Mouse (Mus musculus) retina, postnatal 1 day (tissue): Measurements from ENCODE around the gene Tbc1d12.
A peak's percentile ranks its signal among the peaks of the same experiment; 100 is the strongest.
"Not testable (repeated sequence)": the region's sequence is repeated elsewhere in the genome, so short reads cannot be mapped to it uniquely, and the experiment has no call there.

Experiments used
- DNase-seq: peaks from one replicate; pipeline ENCODE4 v3.0.0-alpha.2; 2012

The Tbc1d12 gene

DNA sequence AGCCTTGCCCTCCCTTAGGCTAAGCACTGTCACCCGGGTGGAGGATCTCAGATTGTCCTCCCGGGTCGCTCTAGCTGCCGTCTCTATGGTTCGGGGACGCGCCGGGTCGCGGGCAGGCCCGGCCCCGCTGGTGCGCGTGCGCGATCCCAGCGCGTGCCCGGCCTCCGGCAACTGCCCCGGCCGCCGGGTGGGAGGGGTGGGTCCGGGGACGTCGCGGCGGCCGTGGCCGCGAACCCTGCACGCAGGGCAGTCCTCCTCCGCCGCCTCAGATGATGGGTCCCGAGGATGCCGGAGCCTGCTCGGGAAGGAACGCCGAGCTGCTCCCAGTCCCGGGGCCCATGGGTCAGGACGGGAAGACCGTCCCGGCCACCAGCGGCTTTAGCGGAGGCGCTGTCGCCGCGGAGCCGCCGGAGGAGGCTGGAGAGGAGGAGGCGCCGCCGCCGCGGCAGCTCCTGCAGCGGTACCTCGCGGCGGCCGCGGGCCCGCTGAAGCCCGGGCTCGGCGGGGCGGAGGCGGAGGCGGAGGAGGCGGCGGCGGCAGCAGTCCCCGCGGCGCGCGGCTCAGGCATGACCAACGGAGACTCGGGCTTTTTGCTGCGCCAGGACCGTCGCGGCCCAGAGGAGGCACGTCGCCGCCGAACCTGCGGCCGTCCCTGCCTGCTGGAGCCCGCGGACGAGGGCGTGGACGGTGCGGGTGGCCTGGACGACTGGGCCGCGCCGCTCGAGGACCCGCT, at the start of gene Tbc1d12:
TSS of gene Tbc1d12 (plus strand) at position 142 of the 733 bp plus-strand sequence.
- DNase-seq = peak; percentile 95

DNA sequence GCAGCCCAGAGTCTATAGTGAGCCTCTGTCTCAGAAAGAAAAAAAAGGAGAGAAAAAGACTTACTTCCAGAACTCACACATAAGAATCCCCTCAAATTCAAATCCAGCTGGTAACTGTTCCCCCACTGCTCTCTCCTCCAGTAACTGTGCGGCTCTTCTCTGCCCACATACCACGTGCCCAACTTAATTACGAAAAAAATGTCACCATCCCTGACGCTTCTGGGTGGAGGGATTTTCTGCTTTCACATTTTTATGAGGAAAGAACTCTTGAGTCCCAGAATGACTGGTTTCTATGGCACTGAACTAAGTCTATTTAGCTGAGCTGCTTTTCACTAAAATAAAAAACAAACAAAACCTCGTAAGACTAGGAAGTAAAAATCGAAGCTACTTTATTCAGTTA, 48.6 kb upstream of the Tbc1d12 start:
- no peak for DNase-seq

DNA sequence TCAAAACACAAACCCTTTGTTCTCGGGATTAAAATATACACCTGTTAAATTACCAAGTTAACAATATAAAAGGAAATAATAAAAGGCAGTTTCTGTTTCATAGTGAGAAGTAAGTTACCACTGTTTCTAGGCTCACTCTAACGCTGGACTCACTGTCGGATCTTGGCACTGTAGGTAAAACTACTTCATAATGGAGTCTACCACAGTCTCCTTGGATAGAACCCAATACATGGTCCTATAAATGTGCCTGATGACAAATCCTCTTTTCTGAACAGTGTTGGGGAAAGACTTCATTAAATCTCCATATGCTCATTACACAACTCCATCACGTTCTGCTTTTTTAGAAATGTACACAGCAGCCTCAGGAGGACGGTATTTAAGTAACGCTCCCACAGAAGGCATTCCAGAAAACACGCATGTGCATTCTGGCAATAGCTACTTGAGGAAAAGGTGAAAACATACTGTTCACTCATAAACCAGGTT, 42.8 kb upstream of the Tbc1d12 start:
- no peak for DNase-seq

DNA sequence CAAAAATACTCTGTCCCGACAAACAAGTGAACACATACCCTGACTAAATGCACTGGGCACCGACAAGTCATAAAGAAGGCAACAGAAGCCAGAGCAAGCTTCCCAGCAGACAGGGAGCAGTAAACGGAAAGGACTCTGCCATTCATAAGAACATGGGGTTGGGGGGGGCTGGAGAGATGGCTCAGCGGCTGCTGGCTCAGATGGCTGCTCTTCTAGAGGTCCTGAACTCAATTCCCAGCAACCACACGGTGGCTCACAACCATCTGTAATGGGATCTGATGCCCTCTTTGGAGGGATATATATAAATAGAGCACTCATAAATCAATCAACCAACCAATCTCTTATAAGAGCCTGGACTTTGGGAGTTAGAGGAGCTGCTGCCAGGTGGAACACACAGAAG, 39.8 kb upstream of the Tbc1d12 start:
- no peak for DNase-seq

DNA sequence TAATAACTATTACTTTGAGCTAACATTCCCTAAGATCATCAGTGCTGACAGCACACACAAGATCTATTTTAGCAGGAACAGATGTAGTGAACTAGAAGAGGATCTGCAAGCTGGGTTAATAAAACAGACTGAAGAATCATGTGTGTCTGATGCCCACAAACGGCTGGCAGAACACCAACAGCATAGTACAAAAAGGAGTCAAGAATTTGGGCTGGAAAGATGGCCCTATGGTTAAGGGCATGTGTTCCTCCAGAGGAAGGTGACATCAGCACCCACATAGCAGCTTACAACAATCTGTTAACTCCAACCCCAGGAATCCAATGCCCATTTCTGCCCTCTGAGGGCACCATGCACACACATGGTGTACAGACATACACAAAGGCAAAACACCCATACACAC, 38.1 kb upstream of the Tbc1d12 start:
- DNase-seq = no peak

DNA sequence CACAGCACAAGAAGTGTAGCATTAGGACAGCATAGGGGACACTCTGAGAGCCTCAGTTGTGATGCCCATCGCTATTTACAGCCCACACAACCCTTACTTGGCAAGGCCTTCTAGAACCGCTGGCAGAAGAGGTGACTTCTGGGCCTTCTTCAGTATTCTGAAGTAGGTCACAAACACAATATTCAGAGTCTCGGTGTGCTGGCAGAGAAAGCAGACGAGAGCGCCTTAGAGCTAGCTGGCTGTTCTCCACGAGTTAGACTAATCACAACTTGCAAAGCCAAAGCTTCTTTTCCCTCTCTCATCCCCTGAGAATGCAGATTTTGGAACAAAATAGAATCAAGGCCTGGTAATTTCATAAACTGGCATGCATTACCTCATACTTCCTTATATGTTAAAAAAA, 37.6 kb upstream of the Tbc1d12 start:
- DNase-seq = no peak

DNA sequence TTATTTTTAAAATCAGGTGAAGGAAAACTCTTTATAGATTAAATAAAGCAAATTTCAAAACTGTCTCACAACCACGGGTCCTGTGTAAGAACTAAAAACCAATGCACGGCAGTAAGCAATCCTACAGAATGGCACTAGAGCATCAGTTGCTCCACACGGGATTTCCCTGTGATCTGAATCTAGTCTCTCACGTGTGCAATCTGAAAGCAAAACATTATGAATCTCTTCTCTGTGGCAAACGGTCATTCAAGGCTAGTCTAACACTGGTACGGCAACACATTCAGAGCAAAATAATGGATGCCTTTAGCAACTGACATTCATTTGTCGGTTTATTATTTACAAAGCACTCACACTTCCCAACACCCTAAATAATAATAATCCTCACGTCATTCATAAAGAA, 18.2 kb upstream of the Tbc1d12 start:
- DNase-seq = no peak

DNA sequence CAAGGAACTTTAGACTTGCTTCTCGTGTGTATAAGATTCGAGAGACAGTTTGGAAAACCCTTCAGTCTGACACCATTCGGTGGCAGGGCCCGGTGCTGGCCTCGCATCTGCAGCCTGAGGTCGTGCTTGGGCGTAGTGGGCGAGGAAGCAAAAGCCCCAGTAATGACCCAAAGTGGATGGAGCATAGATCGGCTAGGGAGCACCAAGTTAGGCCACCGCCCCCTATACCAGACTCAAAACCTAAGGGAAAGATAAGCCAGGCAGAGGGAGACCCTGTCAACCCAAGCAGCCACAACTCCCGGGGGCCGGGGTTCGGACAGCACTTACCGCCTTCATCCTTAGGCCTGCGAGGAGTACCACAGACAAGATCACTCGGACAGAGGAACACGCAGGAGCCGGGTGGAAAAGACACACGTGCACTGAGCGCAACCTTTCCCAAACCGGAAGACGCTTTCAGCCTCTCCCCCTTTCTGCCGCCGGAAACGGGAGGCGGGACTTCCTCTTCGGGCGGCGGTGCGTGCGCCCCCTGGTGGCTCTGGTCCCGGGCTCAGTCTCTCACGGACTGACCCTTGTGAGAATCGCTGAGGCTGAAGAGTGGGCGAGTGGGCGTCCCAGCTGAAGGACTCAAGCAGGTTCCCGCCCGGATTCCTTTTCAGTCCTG, 17.5 kb upstream of the Tbc1d12 start, which contains the start of gene Noc3l:
TSS of gene Noc3l (minus strand) at position 472 of the 661 bp plus-strand sequence.
- DNase-seq = peak; percentile 94

DNA sequence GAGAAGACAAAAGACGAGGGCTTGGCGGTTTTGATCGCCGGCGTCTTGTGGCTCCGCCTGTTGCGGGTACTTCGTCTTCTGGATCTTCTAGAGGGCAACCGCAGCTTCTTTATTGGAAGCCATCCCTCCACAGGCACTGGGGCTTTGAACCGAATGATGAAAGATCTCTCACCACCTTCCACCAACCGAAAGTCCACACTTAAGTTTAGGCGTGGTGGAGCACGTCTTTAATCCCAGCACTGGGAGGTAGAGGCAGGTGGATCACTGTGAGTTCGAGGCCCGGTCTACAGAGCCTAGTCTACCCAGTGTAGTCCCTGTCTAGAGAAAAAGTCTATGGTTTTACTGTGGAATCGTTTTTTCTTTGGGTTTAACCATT, 17.0 kb upstream of the Tbc1d12 start:
- DNase-seq = no peak

DNA sequence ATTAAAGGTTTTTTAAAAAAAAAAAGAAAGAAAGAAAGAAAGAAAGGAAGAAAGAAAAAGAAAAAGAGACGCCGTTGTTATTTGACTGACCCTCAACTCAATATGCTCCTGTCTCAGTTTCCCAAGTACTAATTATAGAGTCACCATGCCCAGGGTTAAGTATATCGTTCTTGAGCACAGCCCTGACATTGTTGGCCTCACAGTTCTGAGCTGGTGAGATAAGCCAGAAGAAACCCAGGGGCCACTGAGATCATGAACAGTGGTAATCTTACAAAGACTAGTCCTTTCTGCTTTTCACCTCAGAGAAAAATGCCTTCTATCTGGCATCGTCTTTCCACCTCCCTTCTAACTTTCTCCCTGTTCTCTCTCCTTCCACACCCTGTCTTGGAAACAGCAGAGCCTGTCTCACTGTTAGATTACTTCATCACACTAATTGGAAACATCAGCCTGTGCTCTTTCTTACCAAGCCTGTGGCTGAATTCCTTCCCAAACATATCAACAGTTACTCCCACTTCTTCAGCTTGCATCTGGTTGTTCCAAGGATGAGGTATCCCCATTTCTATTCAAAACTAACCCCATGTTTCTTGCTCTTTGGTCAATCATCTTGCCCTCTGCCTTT, 16.1 kb upstream of the Tbc1d12 start:
- no peak for DNase-seq

DNA sequence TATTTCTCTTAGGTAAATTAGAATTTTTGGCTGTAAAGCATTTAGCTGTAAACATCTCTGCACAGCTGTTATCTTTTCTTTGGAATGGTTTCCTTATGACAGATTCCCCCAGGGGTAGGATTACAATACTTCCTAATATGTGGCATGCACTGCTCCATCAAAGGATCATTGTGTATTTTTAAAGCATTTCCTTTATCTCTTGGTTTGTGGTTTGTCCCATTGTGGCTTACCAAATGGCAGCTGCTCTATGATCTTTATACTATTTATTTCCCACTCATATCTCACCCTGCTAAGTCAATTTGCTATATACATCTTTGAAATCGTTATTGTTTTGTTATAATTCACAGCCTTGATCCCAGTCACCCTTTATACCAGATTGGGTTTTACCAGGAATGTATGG, 3.2 kb upstream of the Tbc1d12 start:
- no peak for DNase-seq

DNA sequence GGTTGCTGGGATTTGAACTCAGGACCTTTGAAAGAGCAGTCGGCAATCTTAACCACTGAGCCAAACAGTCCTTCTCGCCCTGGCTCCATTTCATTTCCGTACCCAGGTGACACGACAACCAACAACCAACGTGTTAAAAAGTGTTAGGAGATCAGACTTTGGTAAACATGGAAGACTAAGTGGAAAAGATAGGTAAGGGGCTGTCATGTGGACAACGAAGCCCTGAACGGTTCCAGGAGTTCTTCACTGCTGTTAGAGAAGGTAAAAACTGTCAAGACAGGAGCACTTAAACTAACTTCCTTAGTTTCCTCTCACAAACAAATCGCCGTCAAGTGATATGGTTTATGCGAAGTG, 318 bp upstream of the Tbc1d12 start:
- no peak for DNase-seq

DNA sequence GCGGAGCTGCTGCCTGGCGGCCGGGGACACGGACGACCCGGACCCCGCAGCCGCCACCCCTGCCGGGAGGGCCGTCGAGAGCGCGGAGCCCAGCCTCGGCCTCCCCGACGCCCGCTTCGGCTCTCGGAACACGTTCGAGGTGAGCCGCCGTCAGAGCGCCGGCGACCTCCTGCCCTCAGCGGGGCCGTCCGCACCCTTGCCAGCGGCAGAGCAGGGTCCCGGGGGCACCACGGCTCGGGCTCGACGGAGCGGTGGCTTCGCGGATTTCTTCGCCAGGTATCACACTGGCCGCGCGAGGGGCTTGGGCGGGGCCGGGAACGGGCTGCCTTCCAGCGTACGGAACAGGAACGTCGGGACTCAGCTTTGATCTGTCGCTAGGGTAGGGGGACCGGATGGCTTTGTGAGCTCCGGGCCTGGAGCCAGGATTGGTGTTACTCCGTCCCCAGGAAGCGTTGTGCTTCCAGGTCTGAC, 827 bp downstream of the Tbc1d12 start:
- DNase-seq = peak; percentile 65

DNA sequence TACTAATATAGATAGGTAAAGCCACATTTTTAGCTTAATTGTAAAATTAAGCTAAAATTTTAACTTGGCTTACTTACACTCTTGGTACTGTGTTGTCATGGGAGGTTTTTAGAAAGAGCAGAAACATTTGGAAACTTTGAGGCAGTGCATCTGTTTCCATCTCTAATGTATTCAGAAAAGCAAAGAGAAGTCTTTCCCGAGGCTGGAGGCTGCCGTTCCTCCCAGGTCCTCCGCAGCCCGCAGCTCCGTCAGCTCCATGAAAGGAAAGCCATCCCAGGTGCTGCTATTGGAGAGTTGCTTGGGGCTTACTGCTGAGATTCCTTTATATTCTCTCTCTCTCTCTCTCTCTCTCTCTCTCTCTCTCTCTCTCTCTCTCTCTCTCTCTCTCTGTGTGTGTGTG, 8.4 kb downstream of the Tbc1d12 start:
- no peak for DNase-seq

DNA sequence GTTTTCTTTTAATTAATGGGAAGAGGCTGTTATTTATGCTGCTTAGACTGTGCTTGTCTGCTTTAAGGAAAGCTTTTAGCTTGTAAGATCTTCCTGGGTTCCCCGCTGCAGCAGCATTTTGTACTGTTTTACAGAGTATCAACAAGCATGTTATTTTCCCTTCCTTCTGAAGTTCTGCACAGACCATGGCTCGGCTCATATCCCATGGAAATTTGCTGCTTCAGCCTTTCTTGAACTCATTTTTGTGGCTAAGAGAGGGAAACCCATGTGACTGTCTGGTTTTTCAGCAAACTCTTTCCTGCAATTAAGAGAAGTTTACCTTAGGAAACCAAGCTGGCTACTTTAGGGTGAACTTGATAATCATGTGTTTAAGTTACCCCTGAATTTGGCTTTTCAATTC, 10.0 kb downstream of the Tbc1d12 start:
- no peak for DNase-seq

DNA sequence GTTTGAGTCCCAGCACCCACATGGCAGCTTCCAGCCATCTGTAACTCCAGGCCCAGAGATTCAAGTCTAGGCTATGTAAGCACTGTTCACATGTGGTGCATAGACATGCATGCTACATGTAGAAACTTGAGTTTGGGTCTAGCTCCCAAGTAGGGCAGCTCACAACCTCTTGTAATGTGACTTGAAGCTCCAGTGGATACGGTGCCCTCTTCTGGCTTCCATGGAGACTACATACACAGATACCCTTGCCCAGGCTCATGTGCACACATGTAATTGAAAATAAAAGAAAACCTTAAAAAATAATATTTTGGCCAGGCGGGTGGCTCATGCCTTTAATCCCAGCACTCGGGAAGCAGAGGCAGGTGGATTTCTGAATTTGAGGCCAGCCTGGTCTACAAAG, 21.8 kb downstream of the Tbc1d12 start:
- no peak for DNase-seq

DNA sequence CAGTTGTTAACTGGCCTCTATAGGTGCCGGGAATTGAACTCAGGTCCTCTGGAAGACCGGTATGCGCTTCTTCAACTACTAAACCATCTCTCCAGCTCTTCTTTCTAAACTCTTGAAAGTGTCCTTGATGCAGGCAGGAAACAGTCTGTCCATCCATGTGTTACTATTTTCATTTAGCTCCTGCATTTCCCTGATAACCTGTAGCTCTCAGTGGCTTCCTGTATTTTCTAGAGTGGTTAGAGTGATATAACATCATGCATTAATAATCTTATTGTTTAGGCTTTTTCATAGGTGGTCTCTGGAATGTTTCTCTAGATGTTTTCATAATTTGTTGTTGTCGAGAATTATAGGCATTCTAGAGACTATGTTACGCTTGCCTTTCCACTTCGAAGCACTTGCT, 26.1 kb downstream of the Tbc1d12 start:
- no peak for DNase-seq

DNA sequence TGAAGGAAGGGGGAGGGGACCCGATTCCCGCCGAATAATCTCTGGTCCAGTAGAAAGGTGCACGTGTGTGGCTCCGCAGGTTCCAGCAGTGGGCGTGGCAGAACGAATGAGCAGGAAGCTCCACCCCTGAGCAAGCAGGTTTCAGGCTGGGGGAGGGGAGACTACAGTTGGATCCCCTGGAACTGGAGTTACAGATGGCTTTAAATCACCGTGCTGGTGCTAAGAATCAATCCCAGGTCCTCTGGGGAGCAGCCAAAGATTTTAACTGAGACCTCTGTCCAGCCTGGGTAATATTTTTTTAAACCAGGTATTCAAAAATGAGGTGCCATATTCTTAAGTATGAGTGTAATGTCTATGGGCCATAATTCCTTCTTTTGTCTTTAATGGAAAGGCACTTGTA, 38.4 kb downstream of the Tbc1d12 start:
- not testable (repeated sequence) for DNase-seq

DNA sequence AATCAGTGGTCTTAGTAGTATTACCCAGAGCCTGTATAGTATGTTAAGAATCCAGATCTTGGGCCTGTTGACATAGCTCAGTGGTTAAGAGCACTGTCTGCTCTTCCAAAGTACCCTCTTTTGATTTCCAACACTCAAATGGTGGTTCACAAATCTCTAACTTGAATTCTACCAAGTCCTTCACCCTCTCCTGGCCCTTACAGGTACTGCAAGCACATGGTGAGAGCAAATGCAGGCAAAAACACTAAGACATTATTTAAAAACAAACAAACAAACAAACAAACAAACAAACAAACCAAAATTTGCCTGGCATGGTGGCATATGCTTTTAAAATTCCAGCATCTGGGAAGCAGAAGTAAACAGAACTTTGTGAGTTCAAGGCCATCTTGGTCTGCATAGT, 43.9 kb downstream of the Tbc1d12 start:
- DNase-seq = no peak

DNA sequence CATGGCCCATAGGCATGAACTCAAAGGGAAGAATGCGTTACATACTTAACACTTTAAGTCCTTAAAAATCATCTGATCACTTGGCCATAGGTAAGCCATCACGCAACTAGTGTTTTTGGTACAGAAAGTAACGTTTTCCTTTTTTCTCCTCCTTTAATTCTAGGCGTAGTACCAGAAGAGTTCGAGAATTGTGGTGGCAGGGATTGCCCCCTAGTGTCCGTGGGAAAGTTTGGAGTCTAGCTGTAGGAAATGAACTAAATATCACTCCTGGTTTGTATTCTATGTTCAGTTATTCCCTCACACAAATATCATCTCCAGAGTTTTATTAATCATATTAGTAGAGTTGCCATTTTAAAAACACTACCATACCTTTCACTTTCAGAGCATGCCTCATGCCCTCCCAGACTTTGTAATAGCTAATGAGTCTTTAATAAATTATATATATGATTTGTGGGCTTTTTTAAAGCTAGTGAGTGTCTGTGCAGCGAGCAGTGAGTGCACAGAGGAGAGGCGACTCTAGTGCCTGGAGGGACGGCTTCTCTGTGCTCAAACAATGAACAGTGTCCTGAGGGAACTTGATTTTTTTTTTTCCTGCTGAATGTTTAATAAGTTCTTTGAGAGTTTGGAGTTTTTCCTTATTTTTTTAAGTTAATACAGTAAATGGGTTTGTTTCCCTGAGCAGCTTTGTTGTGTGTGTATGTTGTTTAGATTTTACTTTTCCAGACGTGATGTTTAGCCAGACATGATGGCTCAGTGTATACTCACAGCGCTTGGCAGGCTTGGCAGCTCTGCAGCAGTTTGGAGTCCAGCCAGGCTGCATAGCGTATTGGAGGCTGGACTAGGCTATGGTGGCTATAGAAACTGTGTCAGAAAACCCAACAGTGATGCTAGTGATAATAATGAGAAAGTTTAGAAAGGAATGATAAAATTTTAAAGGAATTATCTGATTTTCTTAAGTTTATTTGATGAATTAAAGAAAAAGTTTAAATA, 65.1 kb downstream of the Tbc1d12 start:
- DNase-seq = peak; percentile 9

DNA sequence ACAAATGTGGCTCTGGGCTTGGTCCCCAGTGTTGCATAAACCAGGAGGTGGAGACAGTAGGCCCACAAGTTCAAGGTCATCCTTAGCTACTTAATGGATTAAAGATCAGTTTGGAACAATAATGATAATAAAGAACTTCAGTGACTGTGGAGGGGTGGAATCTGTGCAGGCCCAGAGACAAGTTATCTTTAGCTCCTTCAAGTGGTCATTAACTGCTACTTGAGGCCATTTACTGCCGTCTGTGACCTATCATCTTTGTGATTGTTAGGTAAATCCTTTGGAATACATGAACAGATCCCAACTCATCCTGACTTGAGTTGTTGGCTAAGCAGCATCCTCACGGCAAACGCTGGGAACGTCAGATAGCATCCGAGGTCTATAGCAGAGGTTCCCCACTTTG, 66.1 kb downstream of the Tbc1d12 start:
- DNase-seq = no peak

DNA sequence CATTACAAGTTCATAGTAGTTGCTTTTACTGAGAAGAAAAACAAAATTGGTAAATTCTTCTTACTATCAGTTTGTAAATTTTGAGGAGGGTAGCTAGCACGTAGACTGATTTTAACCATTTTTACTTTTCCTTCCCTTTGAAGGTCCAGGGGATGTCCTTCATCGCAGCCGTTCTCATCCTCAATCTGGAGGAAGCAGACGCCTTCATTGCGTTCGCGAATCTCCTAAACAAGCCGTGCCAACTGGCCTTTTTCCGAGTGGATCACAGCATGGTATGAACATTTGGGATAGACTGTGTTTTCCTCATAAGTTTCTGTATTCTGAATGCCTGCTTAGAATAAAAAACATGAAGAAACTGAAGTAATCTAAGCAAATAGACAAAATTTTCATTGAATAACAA, 77.4 kb downstream of the Tbc1d12 start:
- DNase-seq = no peak

DNA sequence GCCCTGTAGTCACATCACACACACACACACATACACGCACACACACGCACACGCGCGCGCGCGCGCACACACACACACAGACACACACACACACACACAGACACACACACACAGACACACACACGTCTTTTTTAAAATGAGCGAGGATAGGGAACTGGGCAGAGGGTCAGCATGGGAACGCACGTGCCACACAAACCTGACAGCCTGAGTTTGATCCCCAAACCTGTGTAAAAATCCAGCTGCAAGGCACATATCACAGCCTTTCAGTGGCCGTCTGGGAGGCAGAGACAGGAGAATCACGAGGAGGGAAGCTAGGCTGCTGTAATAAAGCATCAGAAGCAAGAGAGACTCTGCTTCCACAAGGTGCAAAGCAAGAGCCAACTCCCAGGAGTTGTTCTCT, 78.5 kb downstream of the Tbc1d12 start:
- no peak for DNase-seq
